Mouse (Mus musculus) heart, postnatal 0 days (tissue): ENCODE results near the gene Klk12. TPM values are rescaled to one million over a fixed set of nuclear protein-coding genes. Genes with fewer than 3 reads are reported as not detected.

ENCODE experiments used
- ATAC-seq: fragments of 200-750 bp; cut with Nextera tagmentation; 2 replicates; pipeline ENCODE4 v1.8.0; 2017; ENCODE audit warnings: low read depth, moderate number of reproducible peaks, moderate library complexity; ENCODE audit not compliant: insufficient read depth
- DNase-seq: peaks from one replicate; pipeline ENCODE4 v3.0.0-alpha.2; 2016; ENCODE audit warnings: low spot score
- H3K27ac ChIP-seq: fragments of 300-500 bp; sonication (generic); 2 replicates; pipeline ENCODE4 v1.5.1; 2014; ENCODE audit warnings: low read depth, mild to moderate bottlenecking
- H3K27me3 ChIP-seq: fragments of 300-500 bp; sonication (generic); 2 replicates; pipeline ENCODE4 v1.6.1; 2014; ENCODE audit warnings: low read length, mixed read lengths; ENCODE audit not compliant: control insufficient read depth, insufficient read depth
- H3K36me3 ChIP-seq: fragments of 300-500 bp; sonication (generic); replicated peaks from 2 replicates; pipeline ENCODE4 v1.6.1; 2014; ENCODE audit warnings: low read length, mixed read lengths; ENCODE audit not compliant: control insufficient read depth, insufficient read depth
- H3K4me1 ChIP-seq: fragments of 300-500 bp; sonication (generic); 2 replicates; pipeline ENCODE4 v1.6.1; 2014; ENCODE audit warnings: antibody characterized with exemption; ENCODE audit not compliant: control insufficient read depth, insufficient read depth
- H3K4me2 ChIP-seq: fragments of 300-500 bp; sonication (generic); 2 replicates; pipeline ENCODE4 v1.6.1; 2014; ENCODE audit warnings: low read depth, mild to moderate bottlenecking, low read length, moderate library complexity
- H3K4me3 ChIP-seq: fragments of 300-500 bp; sonication (generic); 2 replicates; pipeline ENCODE4 v1.5.1; 2014; ENCODE audit warnings: low read depth, low read length
- H3K9ac ChIP-seq: fragments of 300-500 bp; sonication (generic); replicated peaks from 2 replicates; pipeline ENCODE4 v1.6.1; 2014; ENCODE audit warnings: low read depth, low read length, mixed read lengths
- H3K9me3 ChIP-seq: fragments of 300-500 bp; sonication (generic); replicated peaks from 2 replicates; pipeline ENCODE4 v1.6.1; 2016; ENCODE audit warnings: low read length; ENCODE audit not compliant: control insufficient read depth
- CTCF ChIP-seq: IDR thresholded peaks from 2 replicates; pipeline ENCODE4 v1.5.1; 2016; ENCODE audit warnings: antibody characterized with exemption, control low read depth, low read depth
- EP300 ChIP-seq: IDR thresholded peaks from 2 replicates; pipeline ENCODE4 v1.6.1; 2016; ENCODE audit warnings: antibody characterized with exemption, low read depth
- WGBS: fragments of 180-500 bp; shearing (Covaris S2); extraction: QIAGEN DNeasy Blood & Tissue Kit; methylation state at CpG from one replicate; pipeline ENCODE4 v1.1.7; 2014; 5-methylcytosine and 5-hydroxymethylcytosine counted together
- polyA plus RNA-seq: library from polyadenylated mRNA; unstranded; fragments of >200 nt; fragmentation: Nextera tagmentation; extraction: Ambion mirVana; gene quantifications from 2 replicates; pipeline ENCODE4 v1.2.1, GENCODE M21; 2015
- total RNA-seq: library from RNA; depleted of rRNA; stranded (reverse); fragments of >200 nt; gene quantifications from 2 replicates; pipeline ENCODE4 v1.2.3, GENCODE M21; 2014; ENCODE audit warnings: low replicate concordance

Klk12 gene
- total and polyA plus RNA-seq, 2 experiments from 2014 or later: not detected

DNA sequence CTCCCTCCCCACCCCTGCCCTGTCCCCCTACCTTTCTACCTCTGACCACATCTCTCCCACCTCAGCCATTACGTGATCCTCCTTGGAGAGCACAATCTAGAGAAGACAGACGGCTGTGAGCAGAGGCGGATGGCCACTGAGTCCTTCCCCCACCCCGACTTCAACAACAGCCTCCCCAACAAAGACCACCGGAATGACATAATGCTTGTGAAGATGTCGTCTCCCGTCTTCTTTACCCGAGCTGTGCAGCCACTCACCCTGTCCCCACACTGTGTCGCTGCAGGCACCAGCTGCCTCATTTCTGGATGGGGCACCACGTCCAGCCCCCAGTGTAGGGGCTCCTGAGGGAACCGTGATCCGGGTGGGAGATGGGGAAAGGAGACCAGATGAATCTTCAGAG lies 8.7 kb downstream of the Klk12 start:
- WGBS: 75% methylated on average over 12 of the region's 12 CpGs
- Histone ChIP-seq H3K4me3 (no peak overlapping the region), H3K4me1 (no peaks in the 10 kb centered on the region), H3K4me2 (no peak overlapping the region), H3K27me3 (0 out of 2 replicates have a peak, but pooled peaks cover 4% of the 10 kb centered on the region), H3K27ac (no peak overlapping the region), H3K36me3 (no peaks in the 10 kb centered on the region), H3K9me3 (no peaks in the 10 kb centered on the region), H3K9ac (no peak overlapping the region)
- no peak for ATAC-seq
- no peak for TF ChIP-seq EP300
- TF ChIP-seq CTCF: no peak
- no peak for DNase-seq

DNA sequence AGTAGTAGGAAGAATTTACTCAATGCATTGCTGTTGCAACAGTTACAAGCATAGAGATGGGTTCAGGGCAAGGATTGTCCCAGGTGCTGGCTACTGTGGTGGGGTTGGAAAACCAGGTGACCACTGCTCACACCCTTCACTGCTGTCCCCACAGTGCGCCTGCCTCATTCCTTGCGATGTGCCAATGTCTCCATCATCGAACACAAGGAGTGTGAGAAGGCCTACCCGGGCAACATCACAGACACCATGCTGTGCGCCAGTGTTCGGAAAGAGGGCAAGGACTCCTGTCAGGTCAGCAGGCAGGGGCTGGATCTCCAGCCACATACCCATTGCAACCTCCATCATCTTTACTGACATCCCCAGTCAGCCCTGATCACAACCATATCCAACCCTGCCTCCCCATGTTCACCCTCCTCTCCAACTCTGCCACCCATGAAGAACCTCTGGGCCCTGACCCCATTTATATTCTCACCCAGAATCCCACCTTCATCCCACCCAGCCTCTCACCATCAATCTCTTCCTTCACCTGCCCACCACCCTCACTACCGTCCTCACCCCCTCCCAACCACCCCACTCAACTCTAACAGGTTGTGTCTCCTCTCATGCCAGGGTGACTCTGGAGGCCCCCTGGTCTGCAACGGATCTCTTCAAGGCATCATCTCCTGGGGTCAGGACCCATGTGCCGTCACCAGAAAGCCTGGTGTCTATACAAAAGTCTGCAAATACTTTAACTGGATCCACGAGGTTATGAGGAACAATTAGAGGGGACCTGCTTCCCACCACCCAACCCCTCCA lies 9.7 kb downstream of the Klk12 start:
- Histone ChIP-seq H3K36me3 (no peaks in the 10 kb centered on the region), H3K27ac (no peak overlapping the region), H3K9ac (no peak overlapping the region), H3K4me2 (no peak overlapping the region), H3K9me3 (no peaks in the 10 kb centered on the region), H3K27me3 (peaks cover 8% of the 10 kb centered on the region), H3K4me3 (no peak overlapping the region), H3K4me1 (no peaks in the 10 kb centered on the region)
- TF ChIP-seq CTCF (no peak), EP300 (no peak)
- ATAC-seq (no peak), DNase-seq (no peak)
- WGBS: 82% methylated on average over 10 of the region's 10 CpGs

DNA sequence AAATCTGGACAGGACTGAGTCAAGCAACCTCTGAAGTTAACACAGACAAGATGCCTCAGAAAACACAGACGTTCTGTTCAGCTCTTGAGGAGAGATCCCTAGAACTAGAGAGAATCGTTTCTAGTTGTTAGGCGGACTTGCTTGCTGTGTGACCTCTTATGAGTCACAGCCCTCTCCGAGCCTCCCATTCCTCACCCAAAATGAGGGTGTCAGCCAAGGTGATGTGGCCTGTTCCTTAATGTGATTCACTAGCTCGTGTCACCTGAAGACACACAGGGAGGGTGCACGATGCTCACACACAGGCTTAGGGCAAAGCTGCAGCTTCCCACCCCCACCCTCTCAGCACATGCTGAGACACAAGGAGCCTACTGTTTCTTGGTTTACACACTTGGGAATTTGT lies 11.5 kb downstream of the Klk12 start:
- Histone ChIP-seq H3K9ac (no peak overlapping the region), H3K36me3 (no peaks in the 10 kb centered on the region), H3K27ac (no peak overlapping the region), H3K4me2 (no peak overlapping the region), H3K4me1 (no peaks in the 10 kb centered on the region), H3K4me3 (no peak overlapping the region), H3K27me3 (peaks cover 18% of the 10 kb centered on the region), H3K9me3 (no peaks in the 10 kb centered on the region)
- TF ChIP-seq EP300 (no peak), CTCF (no peak)
- DNase-seq (no peak), ATAC-seq (no peak)
- WGBS: 52% methylated on average over 6 of the region's 6 CpGs

DNA sequence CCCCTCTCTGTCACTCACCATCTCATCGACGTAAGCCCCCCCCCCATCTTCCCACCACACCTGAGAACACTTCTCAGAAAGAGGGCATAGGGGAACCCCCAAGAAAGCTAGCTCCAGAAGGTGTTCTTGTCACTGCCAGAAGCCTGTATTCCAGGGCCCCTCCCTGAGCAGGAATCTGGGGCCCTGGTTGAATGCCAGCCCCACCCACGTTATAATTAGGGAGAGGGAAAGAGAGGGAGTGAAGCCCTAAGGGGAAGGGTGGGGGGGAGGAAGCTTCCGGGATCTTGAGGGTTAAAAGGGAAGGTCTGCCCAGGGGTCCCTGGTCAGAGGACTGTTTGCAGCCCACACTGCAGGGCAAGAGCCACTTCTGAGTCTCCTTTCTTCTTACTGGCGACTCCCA lies 12.0 kb downstream of the Klk12 start, which contains the start of gene Klk10:
Gene Klk10, plus strand, starts transcription at position 290 of the 400 bp plus-strand sequence.
- no peak within 1 kb of the TSS for H3K4me3 ChIP-seq
- no peaks in the 10 kb centered on the region for H3K4me1 ChIP-seq
- H3K9me3 ChIP-seq: no peaks in the 10 kb centered on the region
- H3K9ac ChIP-seq: no peak within 1 kb of the TSS
- DNase-seq (no peak), ATAC-seq (no peak)
- no peaks in the 10 kb centered on the region for H3K36me3 ChIP-seq
- WGBS: 44% methylated on average over 5 of the region's 5 CpGs
- no peak for TF ChIP-seq EP300
- TF ChIP-seq CTCF: no peak
- H3K4me2 ChIP-seq: no peak within 1 kb of the TSS
- no peak within 1 kb of the TSS for H3K27ac ChIP-seq
- peaks cover 18% of the 10 kb centered on the region for H3K27me3 ChIP-seq

DNA sequence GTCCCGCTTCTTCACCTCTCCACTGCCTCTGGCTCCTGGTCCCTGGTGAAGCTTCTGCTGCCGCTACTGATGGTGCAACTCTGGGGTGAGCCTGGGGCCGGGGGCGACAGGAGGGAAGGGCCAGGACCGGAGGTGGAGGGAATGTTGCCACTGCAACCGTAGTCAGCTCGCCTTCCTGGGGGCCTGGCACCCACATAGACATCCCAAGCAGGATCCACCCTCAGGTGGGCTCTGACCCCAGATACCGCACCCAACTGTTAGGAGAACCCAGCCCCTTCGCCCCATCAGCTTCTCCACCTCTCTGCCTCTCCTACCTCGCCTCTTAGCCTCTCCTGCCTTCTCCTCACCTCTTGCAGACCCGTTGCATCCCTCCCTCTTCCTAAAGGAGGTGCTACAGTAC lies 12.8 kb downstream of the Klk12 start:
- Histone ChIP-seq H3K9ac (no peak overlapping the region), H3K4me1 (no peaks in the 10 kb centered on the region), H3K9me3 (no peaks in the 10 kb centered on the region), H3K4me2 (no peak overlapping the region), H3K4me3 (no peak overlapping the region), H3K36me3 (no peaks in the 10 kb centered on the region), H3K27ac (no peak overlapping the region), H3K27me3 (peaks cover 18% of the 10 kb centered on the region)
- DNase-seq (no peak), ATAC-seq (no peak)
- WGBS: 79% methylated on average over 11 of the region's 11 CpGs
- TF ChIP-seq EP300 (no peak), CTCF (no peak)
